ENCODE assay signal across 18 mouse cellular contexts in genomic region chr6:115541676-115542275, GRCm38 (mm10). TPM values are rescaled to one million over a fixed set of nuclear protein-coding genes. Genes with fewer than 3 reads are reported as not detected.
DNase-seq lines count a peak whose midpoint lies in the region; ATAC-seq lines count a peak whose summit lies in the region.
"Had no signal": no experiment of that assay in that cellular context is flagged by ENCODE, and none has a peak within 500 bp of the region (broad histone marks: within the 10 kb centered on the region; RNA-seq: fewer than 3 reads in every experiment).

No protein-coding gene starts in this region.

- DNase-seq in heart, postnatal 10 days, result no peak
- peak; percentile 23 for DNase-seq in lung, postnatal 10 days
- DNase-seq in lung, postnatal 36 days, result no peak
- DNase-seq in layer of hippocampus, adult 9-11 months, result no peak
- no peak for DNase-seq in layer of hippocampus, postnatal 25 days (ENCODE audit: extremely low spot score in 1 of 2, low spot score in 1 of 2)
- DNase-seq: cerebellum, postnatal 36 days; gastrocnemius, postnatal 14 days; kidney, adult 11 months; right cerebral cortex, postnatal 14 days; thymus, adult 18-20 months had no signal

- 0 out of 2 replicates have a peak, but pooled peaks cover 3% of the 10 kb centered on the region for H3K27me3 ChIP-seq in heart, embryonic 15.5 days
- H3K27me3 ChIP-seq in embryonic facial prominence, embryonic 15.5 days, result no peaks in the 10 kb centered on the region
- H3K27me3 ChIP-seq in stomach, embryonic 15.5 days (replicated peaks), result no peaks in the 10 kb centered on the region
- H3K27me3 ChIP-seq: forebrain, embryonic 12.5 days; neural tube, embryonic 13.5 days had no signal

- intact Hi-C loops in heart, postnatal 10 days (cut with DNase I), result no loop called here

- H3K36me3 ChIP-seq in heart, embryonic 15.5 days, result no peaks in the 10 kb centered on the region
- no peaks in the 10 kb centered on the region for H3K36me3 ChIP-seq in embryonic facial prominence, embryonic 15.5 days
- H3K36me3 ChIP-seq in stomach, embryonic 15.5 days, result no peaks in the 10 kb centered on the region
- H3K36me3 ChIP-seq: forebrain, embryonic 12.5 days; neural tube, embryonic 13.5 days had no signal

- no peak overlapping the region for H3K4me3 ChIP-seq in heart, embryonic 15.5 days
- no peak overlapping the region for H3K4me3 ChIP-seq in embryonic facial prominence, embryonic 15.5 days (replicated peaks)
- H3K4me3 ChIP-seq in stomach, embryonic 15.5 days (replicated peaks), result no peak overlapping the region
- H3K4me3 ChIP-seq: forebrain, embryonic 12.5 days; left cerebral cortex, adult 2 months; neural tube, embryonic 13.5 days had no signal

- 38% methylated on average over 6 of the region's 6 CpGs for WGBS in heart, embryonic 15.5 days
- 45% methylated on average over 6 of the region's 6 CpGs for WGBS in embryonic facial prominence, embryonic 15.5 days
- 38% methylated on average over 6 of the region's 6 CpGs for WGBS in stomach, embryonic 15.5 days

- peak overlapping the region; percentile 41; the same call in 1 of the 2 replicates for H3K27ac ChIP-seq in heart, embryonic 15.5 days
- H3K27ac ChIP-seq in embryonic facial prominence, embryonic 15.5 days (replicated peaks), result peak overlapping the region; percentile 34; the same call in 1 of the 2 replicates
- H3K27ac ChIP-seq in stomach, embryonic 15.5 days, result 0 out of 2 replicates have a peak overlapping the region, but pooled peaks have one; percentile 57
- H3K27ac ChIP-seq: forebrain, embryonic 12.5 days; left cerebral cortex, adult 2 months; neural tube, embryonic 13.5 days had no signal

- no peak overlapping the region for H3K4me2 ChIP-seq in heart, embryonic 15.5 days
- no peak overlapping the region for H3K4me2 ChIP-seq in embryonic facial prominence, embryonic 15.5 days (replicated peaks)
- H3K4me2 ChIP-seq in stomach, embryonic 15.5 days, result no peak overlapping the region
- H3K4me2 ChIP-seq: forebrain, embryonic 12.5 days; neural tube, embryonic 13.5 days had no signal

- no peak overlapping the region for H3K9ac ChIP-seq in heart, embryonic 15.5 days
- H3K9ac ChIP-seq in embryonic facial prominence, embryonic 15.5 days, result no peak overlapping the region
- H3K9ac ChIP-seq in stomach, embryonic 15.5 days, result no peak overlapping the region
- H3K9ac ChIP-seq: forebrain, embryonic 12.5 days; neural tube, embryonic 13.5 days had no signal

- peaks cover 24% of the 10 kb centered on the region for H3K4me1 ChIP-seq in heart, embryonic 15.5 days (replicated peaks)
- peaks cover 20% of the 10 kb centered on the region; the same call in 1 of the 2 replicates for H3K4me1 ChIP-seq in embryonic facial prominence, embryonic 15.5 days
- 0 out of 2 replicates have a peak, but pooled peaks cover 12% of the 10 kb centered on the region for H3K4me1 ChIP-seq in stomach, embryonic 15.5 days

- no peak for ATAC-seq in heart, embryonic 15.5 days (replicated peaks; ENCODE audit: insufficient number of reproducible peaks, insufficient read depth, low FRiP score, low read depth)
- ATAC-seq in embryonic facial prominence, embryonic 15.5 days (ENCODE audit: insufficient number of reproducible peaks, low FRiP score, low TSS enrichment, low read depth), result 0 out of 2 replicates have a peak, but pooled peaks have one; percentile 20
- ATAC-seq in stomach, embryonic 15.5 days (ENCODE audit: insufficient read depth, low FRiP score, low read depth), result peak; percentile 8; the same call in 1 of the 2 replicates
- ATAC-seq: activated CD4-positive, CD25-positive, alpha-beta regulatory T cell, adult 4 months had no signal

- no peaks in the 10 kb centered on the region for H3K9me3 ChIP-seq in heart, embryonic 15.5 days (replicated peaks)
- no peaks in the 10 kb centered on the region for H3K9me3 ChIP-seq in embryonic facial prominence, embryonic 15.5 days (replicated peaks)
- H3K9me3 ChIP-seq in stomach, embryonic 15.5 days, result no peaks in the 10 kb centered on the region
- H3K9me3 ChIP-seq: forebrain, embryonic 12.5 days; neural tube, embryonic 13.5 days had no signal

RNA-seq across cellular contexts. Expression of gene Tsen2, which starts 2.7 kb away (rescaled TPM):
- 16.8 and 18.9 TPM in 2 replicates for polyA plus RNA-seq in heart, embryonic 15.5 days (2015; fragmentation: Nextera tagmentation; extraction: Ambion mirVana)
- 10 to 100 TPM in 1 of 2 experiments, 1 to 10 TPM in 1; 8.2 to 11.5 TPM for total RNA-seq in heart, postnatal 10 days (2021)
- polyA plus RNA-seq in embryonic facial prominence, embryonic 15.5 days (2015; fragmentation: Nextera tagmentation; extraction: Ambion mirVana), result 29.1 and 31.5 TPM in 2 replicates
- 26.6 and 27.2 TPM in 2 replicates for polyA plus RNA-seq in stomach, embryonic 15.5 days (2015; fragmentation: Nextera tagmentation; extraction: Ambion mirVana)
- 10 to 100 TPM; 24.8 to 25.5 TPM for total RNA-seq in layer of hippocampus, postnatal 25 days (2021)

RNA-seq across cellular contexts. Expression of gene Mkrn2os, which starts 50.6 kb away (rescaled TPM):
- polyA plus RNA-seq in heart, embryonic 15.5 days (2015; fragmentation: Nextera tagmentation; extraction: Ambion mirVana), result 0.24 and 0.25 TPM in 2 replicates
- total RNA-seq in heart, postnatal 10 days (2021), result under 1 TPM in 1 of 2 experiments, not detected in 1; 0.17 TPM
- polyA plus RNA-seq in embryonic facial prominence, embryonic 15.5 days (2015; fragmentation: Nextera tagmentation; extraction: Ambion mirVana), result 1.2 and 3.1 TPM in 2 replicates
- 14.1 and 14.3 TPM in 2 replicates for polyA plus RNA-seq in stomach, embryonic 15.5 days (2015; fragmentation: Nextera tagmentation; extraction: Ambion mirVana)
- total RNA-seq in layer of hippocampus, postnatal 25 days (2021), result not detected
- total RNA-seq: left cerebral cortex, adult 2 months; megakaryocyte progenitor cell, adult 5-6 weeks had no signal

RNA-seq across cellular contexts. Expression of gene Mkrn2, which starts 59.9 kb away (rescaled TPM):
- polyA plus RNA-seq in heart, embryonic 15.5 days (2015; fragmentation: Nextera tagmentation; extraction: Ambion mirVana), result 20.5 and 26.3 TPM in 2 replicates
- total RNA-seq in heart, postnatal 10 days (2021), result 10 to 100 TPM; 28.2 to 31.3 TPM
- polyA plus RNA-seq in embryonic facial prominence, embryonic 15.5 days (2015; fragmentation: Nextera tagmentation; extraction: Ambion mirVana), result 23.6 and 30.2 TPM in 2 replicates
- polyA plus RNA-seq in stomach, embryonic 15.5 days (2015; fragmentation: Nextera tagmentation; extraction: Ambion mirVana), result 23.7 and 25.3 TPM in 2 replicates
- 10 to 100 TPM; 37.8 to 43.2 TPM for total RNA-seq in layer of hippocampus, postnatal 25 days (2021)
